Mouse (Mus musculus): ENCODE results near the gene Ehd1.

DNA sequence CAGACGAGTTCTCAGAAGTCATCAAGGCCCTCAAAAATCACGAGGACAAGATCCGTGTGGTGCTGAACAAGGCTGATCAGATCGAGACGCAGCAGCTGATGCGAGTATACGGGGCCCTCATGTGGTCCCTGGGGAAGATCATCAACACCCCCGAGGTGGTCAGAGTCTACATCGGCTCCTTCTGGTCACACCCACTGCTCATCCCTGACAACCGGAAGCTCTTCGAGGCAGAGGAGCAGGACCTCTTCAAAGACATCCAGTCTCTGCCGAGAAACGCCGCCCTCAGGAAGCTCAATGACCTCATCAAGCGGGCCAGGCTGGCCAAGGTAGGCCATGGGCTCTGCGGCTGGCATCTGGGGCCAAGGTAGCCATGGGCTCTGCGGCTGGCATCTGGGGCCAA is 17.8 kb downstream of the Ehd1 start:
- TF ChIP-seq CTCF (IDR thresholded peaks at IDR 0.05; ENCODE audit: low read depth, low read length), result no peak
- TF ChIP-seq POLR2A (IDR thresholded peaks at IDR 0.05; ENCODE audit: borderline replicate concordance, low read depth, low read length), result no peak

Data from bone marrow macrophage, adult 2 months (primary cell).